Mouse (Mus musculus) urinary bladder, postnatal 0 days (tissue): Measurements from ENCODE around the gene Serpina1d. TPM values are rescaled to one million over a fixed set of nuclear protein-coding genes. Genes with fewer than 3 reads are reported as not detected.

Experiments
- polyA plus RNA-seq: library from polyadenylated mRNA; unstranded; fragments of >200 nt; fragmentation: Nextera tagmentation; extraction: Ambion mirVana; gene quantifications from 2 replicates; pipeline ENCODE4 v1.2.1, GENCODE M21; 2015

Gene Serpina1d
- polyA plus RNA-seq: 0.33 and 2.3 TPM in 2 replicates

DNA sequence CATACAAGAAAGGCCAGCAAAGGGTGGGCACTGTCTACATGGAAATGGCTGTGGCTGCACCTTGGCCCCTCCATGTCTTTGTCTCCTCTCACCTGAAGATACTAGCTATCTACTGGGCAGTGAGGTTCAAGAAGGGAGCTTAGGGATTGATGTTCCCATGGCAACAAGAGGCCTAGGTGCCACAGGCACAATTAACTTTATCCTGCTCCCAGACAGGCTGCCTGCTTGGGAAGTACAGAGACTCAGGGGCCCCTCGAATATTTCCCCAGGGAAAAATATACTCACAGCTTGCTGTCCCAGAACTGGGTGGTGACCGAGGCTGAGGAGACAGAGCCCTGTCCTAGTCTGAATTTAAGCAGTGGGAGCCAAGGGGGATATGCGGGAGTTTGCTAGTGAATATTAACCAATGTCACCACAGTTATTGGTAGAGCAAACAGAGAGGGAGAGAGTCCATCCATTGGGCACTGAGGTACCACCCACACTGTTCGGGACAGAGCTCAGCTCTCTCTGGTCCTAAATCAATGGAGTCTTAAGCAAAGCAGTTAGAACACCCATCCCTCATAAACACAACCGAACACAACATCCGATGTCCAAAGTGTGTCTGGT, at the start of gene Serpina1d:
TSS of gene Serpina1d (minus strand) at position 347 of the 606 bp plus-strand sequence.

Other genes starting within 250 kb of the Serpina1d start
- 0.75 and 0.95 TPM in 2 replicates for gene Ppp4r4, start 241.3 kb downstream of the Serpina1d start, polyA plus RNA-seq
- gene Serpina10, start 142.1 kb downstream of the Serpina1d start, polyA plus RNA-seq: 0.12 TPM in 1 of 2 replicates, not detected in the other
- gene Serpina6, start 116.4 kb downstream of the Serpina1d start, polyA plus RNA-seq: not detected in 2 replicates
- not detected in 2 replicates for gene Serpina16, start 97.5 kb downstream of the Serpina1d start, polyA plus RNA-seq
- gene Serpina1f, start 78.1 kb downstream of the Serpina1d start, polyA plus RNA-seq: not detected in 2 replicates
- gene Serpina1b, start 56.8 kb upstream of the Serpina1d start, polyA plus RNA-seq: 0.68 and 3.0 TPM in 2 replicates
- gene Serpina1a, start 90.0 kb upstream of the Serpina1d start, polyA plus RNA-seq: 1.0 and 2.8 TPM in 2 replicates
- gene Serpina1c, start 131.3 kb upstream of the Serpina1d start, polyA plus RNA-seq: 0.42 and 1.4 TPM in 2 replicates
- 1.2 and 5.1 TPM in 2 replicates for gene Serpina1e, start 185.4 kb upstream of the Serpina1d start, polyA plus RNA-seq
- 0.13 and 0.23 TPM in 2 replicates for gene Serpina11, start 216.4 kb upstream of the Serpina1d start, polyA plus RNA-seq
- 0.04 TPM in 1 of 2 replicates, not detected in the other for gene Serpina9, start 240.2 kb upstream of the Serpina1d start, polyA plus RNA-seq